Mouse (Mus musculus) testis, postnatal 14 days (tissue): ENCODE measurements around the gene Knstrn.

Experiments
- DNase-seq: peaks from one replicate; pipeline ENCODE4 v3.0.0; 2021; ENCODE audit warnings: low spot score

Knstrn gene

GRCm38 (mm10) chr2:118813981-118814836, at the start of gene Knstrn:
TSS of gene Knstrn (plus strand) at chr2:118814003.
- DNase-seq: peak; percentile 88

GRCm38 (mm10) chr2:118764094-118764831, 49.5 kb upstream of the Knstrn start:
- DNase-seq: no peak

- no peak for DNase-seq
Measured at GRCm38 (mm10) chr2:118764875-118765274, 48.9 kb upstream of the Knstrn start.

- DNase-seq: no peak
Measured at GRCm38 (mm10) chr2:118766041-118767033, 47.5 kb upstream of the Knstrn start.

GRCm38 (mm10) chr2:118772158-118772874, 41.5 kb upstream of the Knstrn start, which contains the start of gene Phgr1:
TSS of gene Phgr1 (plus strand) at chr2:118772769.
- DNase-seq: no peak

- DNase-seq: no peak
Measured at GRCm38 (mm10) chr2:118774536-118774935, 39.3 kb upstream of the Knstrn start.

- no peak for DNase-seq
Measured at GRCm38 (mm10) chr2:118775396-118775795, 38.4 kb upstream of the Knstrn start.

- DNase-seq: no peak
Measured at GRCm38 (mm10) chr2:118775846-118776245, 38.0 kb upstream of the Knstrn start.

- no peak for DNase-seq
Measured at GRCm38 (mm10) chr2:118776295-118776694, 37.5 kb upstream of the Knstrn start.

- DNase-seq: no peak
Measured at GRCm38 (mm10) chr2:118778418-118778817, 35.4 kb upstream of the Knstrn start.

GRCm38 (mm10) chr2:118779065-118779464, 34.7 kb upstream of the Knstrn start:
- no peak for DNase-seq

GRCm38 (mm10) chr2:118779504-118780480, 34.0 kb upstream of the Knstrn start, which contains the start of gene Disp2:
TSS of gene Disp2 (plus strand) at chr2:118779719.
- DNase-seq: peak; percentile 91

- no peak for DNase-seq
Measured at GRCm38 (mm10) chr2:118781115-118781514, 32.7 kb upstream of the Knstrn start.

GRCm38 (mm10) chr2:118782303-118782702, 31.5 kb upstream of the Knstrn start:
- DNase-seq: no peak

- no peak for DNase-seq
Measured at GRCm38 (mm10) chr2:118783093-118783492, 30.7 kb upstream of the Knstrn start.

GRCm38 (mm10) chr2:118783663-118784062, 30.1 kb upstream of the Knstrn start:
- no peak for DNase-seq

- no peak for DNase-seq
Measured at GRCm38 (mm10) chr2:118786525-118786924, 27.3 kb upstream of the Knstrn start.

- no peak for DNase-seq
Measured at GRCm38 (mm10) chr2:118789501-118789900, 24.3 kb upstream of the Knstrn start.

- no peak for DNase-seq
Measured at GRCm38 (mm10) chr2:118790221-118790550, 23.6 kb upstream of the Knstrn start.
